Mouse (Mus musculus): Measurements from ENCODE around the gene Fras1. TPM values are rescaled to one million over a fixed set of nuclear protein-coding genes. Genes with fewer than 3 reads are reported as not detected.

Fras1 gene
- total RNA-seq, 2 experiments from 2014 or later, result 22.0 to 22.5 TPM

- no peak for DNase-seq (ENCODE audit: extremely low spot score in 1 of 2, low spot score in 2 of 2)
- intact Hi-C loops (cut with DNase I), result no loop called here
These were observed 338.4 kb downstream of the Fras1 start for GRCm38 (mm10) chr5:96712089-96712684.

- no peak for DNase-seq (ENCODE audit: extremely low spot score in 1 of 2, low spot score in 2 of 2)
- intact Hi-C loops (cut with DNase I), result no loop called here
These were observed 339.0 kb downstream of the Fras1 start for GRCm38 (mm10) chr5:96712799-96713198.

DNA sequence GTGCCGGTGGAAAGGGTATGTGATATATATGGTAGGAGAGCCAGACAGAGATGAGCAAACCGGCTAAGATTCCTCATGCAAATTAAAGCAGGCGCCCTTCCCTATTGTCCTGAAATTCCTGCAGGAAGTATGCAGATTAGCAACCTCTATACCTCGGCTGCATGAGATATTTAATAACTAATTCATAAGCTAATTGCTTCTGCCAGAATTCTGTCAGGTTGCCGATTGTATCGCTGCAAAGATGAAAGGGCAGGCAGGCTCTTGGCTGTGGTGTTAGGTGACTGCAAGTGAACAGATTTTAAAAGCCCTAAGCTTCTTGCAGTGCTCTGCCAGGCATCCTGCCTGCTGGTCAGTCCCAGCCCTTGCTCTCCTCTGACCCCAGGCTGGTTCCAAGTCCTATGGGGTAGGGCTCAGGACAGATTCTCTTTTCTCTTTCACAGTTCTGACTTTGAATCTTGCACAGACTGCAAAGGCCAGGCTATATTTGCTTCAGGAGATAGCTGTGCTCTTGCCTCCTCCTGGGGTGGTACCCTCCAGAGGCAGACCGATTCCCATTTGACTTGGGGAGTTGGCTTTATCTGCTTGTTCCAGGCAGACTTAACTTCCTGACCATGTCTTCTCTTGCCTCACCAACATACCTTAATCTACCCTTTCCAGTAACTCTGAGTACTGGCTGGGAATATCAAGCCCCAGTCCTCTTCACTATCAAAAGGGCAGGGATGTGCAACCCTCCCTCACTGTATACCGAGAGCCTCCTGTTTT lies 342.7 kb downstream of the Fras1 start:
- DNase-seq (ENCODE audit: extremely low spot score in 1 of 2, low spot score in 2 of 2), result no peak
- intact Hi-C loops (cut with DNase I), result no loop called here

- intact Hi-C loops (cut with DNase I), result no loop called here
- DNase-seq (ENCODE audit: extremely low spot score in 1 of 2, low spot score in 2 of 2), result no peak
These were observed 343.9 kb downstream of the Fras1 start for GRCm38 (mm10) chr5:96717690-96718089.

- intact Hi-C loops (cut with DNase I), result no loop called here
- DNase-seq (ENCODE audit: extremely low spot score in 1 of 2, low spot score in 2 of 2), result no peak
These were observed 344.8 kb downstream of the Fras1 start for GRCm38 (mm10) chr5:96718601-96719000.

DNA sequence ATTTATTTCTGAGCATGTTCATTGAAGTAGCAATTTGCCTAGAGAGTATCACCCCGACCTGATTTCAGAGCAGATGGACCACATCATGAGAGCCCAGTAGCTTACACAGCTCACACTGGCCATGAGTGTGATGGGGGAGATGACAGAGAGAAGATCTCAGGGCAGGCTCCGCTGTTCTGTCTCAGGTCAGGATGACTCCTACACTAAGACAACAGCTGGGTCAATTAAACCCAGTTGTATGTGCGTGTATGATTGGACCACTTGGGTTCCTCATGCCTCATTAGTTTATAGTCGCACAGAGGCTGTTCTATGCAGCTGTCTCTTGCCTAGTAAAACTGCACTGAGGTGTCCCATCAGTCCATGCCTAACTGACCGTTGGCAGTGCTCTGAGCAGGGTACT lies 345.5 kb downstream of the Fras1 start:
- no peak for DNase-seq (ENCODE audit: extremely low spot score in 1 of 2, low spot score in 2 of 2)
- intact Hi-C loops (cut with DNase I), result no loop called here

- intact Hi-C loops (cut with DNase I), result no loop called here
- DNase-seq (ENCODE audit: extremely low spot score in 1 of 2, low spot score in 2 of 2), result no peak
These were observed 348.9 kb downstream of the Fras1 start for GRCm38 (mm10) chr5:96722690-96723089.

DNA sequence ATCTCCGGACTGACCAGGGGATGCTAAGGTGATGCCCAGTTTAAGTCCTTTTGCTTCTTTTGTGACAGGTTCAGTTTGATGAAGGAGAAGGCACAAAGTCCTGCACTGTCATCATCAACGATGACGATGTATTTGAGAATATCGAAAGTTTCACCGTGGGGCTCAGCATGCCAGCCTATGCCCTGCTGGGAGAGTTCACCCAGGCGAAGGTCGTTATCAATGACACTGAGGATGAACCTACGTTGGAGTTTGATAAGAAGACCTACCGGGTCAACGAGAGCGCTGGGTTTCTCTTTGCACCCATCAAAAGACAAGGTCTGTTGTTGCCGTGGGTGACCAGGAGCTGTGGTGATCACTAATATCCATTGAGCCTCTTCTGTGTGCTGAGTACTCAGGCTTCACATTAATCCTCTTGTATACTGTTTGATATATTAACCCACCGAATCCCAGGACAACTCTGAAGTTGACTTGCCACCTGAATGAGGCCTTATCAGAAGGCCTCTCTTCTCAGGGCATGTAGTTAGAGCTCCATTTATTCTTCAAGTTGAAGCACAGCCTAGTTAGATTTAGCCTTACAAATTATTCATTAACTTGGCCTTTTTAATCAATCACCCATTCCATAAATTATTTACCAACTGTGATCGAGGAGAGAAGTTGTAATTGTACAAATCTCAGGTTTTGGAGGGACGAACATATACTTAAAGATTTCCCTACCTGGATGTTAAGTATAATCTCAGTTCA lies 365.6 kb downstream of the Fras1 start:
- intact Hi-C loops (cut with DNase I), result no loop called here
- DNase-seq (ENCODE audit: extremely low spot score in 1 of 2, low spot score in 2 of 2), result no peak

DNA sequence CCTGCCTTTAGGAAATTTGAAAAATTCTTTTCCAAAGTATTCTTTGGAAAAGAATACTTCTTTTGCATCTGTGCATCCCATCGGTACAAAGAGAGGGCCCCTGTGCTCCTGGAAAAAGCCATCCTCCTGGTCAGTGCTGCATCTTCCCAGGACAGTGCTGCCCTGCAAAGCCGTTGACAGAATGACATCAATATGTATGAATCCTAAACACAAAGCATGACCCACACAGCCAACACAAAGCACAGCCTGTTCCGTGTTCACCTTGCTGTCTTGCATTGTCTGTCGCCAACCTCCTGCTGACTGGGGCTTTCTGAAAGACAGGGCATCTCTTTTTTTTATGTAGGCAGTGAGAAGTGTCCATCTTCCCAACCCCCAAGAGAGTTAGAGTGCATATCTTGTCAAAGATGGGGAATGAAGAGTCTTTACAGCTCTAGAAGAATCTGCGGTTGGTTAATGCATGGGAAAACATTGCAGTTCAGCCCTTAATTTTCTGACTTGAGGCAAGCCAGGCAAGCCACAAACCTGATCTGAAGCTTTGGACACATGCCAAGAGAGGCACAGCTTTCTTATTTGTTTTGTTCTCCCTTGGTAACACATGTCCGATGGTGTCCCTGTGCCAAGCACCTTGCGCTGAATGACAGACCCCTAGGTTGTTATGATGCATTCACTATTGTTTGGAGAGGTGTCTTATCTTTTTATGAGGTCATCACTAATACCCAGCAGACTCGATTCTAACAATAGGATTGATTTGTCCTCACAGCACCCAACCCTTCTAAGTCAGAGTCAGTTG lies 373.6 kb downstream of the Fras1 start:
- intact Hi-C loops (cut with DNase I), result no loop called here

DNA sequence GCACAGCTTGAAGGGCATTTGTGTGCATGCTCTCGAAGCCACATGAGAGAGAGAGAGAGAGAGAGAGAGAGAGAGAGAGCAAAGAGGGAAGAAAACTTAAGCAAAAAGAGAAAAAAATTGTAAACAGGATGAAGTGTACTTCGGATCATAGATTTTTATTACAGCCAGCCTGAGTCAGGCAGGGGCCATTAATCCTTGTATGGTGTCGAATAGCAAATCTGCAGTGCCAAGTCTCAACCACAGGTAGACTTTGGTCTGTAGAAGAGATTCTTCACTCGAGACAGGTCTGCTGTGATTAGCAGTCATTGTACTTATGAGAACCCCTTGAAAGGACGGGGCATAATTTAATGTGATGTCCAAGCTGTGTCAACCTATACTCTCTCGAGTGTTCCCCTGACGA lies 383.9 kb downstream of the Fras1 start:
- DNase-seq (ENCODE audit: extremely low spot score in 1 of 2, low spot score in 2 of 2), result no peak
- intact Hi-C loops (cut with DNase I), result no loop called here

More for the DNA sequence above, 373.6 kb downstream of the Fras1 start:
- no peak for DNase-seq (ENCODE audit: extremely low spot score in 1 of 2, low spot score in 2 of 2)

GRCm38 (mm10) chr5:96762021-96762420 lies 388.3 kb downstream of the Fras1 start:
- no peak for DNase-seq (ENCODE audit: extremely low spot score in 1 of 2, low spot score in 2 of 2)
- intact Hi-C loops (cut with DNase I), result no loop called here

DNA sequence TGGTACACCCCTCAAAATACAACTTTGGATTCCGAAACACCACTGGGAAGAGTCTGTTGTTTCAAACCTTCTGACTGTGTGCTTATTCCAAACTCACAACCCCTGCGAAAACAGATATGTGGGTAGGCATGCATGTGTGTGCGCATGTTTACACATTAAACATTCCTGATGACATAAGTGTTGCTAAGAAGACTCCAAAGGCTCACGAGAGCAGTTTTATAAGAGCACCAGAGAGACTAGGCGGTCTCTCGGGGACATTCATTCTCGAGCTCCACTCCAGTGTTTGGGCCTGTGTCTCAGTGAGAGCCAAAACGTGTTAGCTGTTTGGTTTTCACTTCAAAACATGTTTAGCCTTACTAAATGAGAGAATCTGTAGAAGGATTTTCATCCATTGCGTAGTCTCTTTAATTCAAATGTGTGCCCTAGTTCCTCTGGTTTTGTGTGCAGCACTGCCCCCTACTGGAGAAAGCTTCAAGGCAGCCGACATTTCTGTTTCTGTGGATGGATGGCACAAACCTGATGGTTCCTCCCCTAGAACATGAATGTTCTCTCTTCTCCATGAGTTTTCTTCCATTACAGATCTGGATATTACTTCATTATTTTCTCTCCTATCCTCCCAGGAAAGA lies 395.2 kb downstream of the Fras1 start:
- peak; percentile 66 to 72 for DNase-seq (ENCODE audit: extremely low spot score in 1 of 2, low spot score in 2 of 2)
- intact Hi-C loops (cut with DNase I), result loop anchor here (5.0 kb wide), 2 partner anchors 437 to 502 kb away; no protein-coding TSS in a partner anchor

DNA sequence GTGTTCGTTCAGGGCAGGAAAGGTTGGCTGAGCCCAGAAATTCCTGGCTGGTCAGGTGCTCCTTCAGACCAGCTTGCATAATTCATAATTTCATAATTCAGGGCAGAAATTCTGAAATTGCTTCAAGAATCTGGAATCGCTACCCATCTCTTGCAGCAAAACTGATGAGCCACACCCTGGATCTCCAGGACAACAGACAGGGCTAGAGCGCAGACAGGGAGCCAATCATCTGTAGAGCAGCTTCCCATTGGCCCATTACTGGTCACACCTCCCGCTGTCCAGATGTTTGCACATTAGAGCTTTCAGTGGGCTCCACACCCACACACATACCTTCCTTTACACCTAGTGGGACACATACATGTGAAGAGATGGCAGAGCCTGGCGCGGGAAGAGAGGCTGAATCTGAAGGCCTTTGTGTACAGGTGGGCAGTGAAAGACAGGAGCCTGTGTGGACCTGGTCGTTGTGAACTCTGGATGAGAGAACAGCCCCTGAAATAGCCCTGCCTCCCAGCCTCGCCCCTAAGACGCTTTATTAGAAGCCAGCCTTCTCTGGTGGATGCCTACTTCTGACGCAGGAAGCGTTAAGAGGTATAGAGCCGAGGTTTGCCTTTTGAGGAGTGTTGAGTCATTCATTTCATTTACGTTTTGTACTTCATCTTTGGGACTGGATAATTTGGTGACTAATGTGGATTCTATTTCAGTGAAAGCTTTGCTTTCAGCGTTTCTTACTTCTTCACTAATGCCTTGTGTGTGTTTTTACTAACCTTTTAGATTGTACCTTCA lies 409.9 kb downstream of the Fras1 start:
- DNase-seq (ENCODE audit: extremely low spot score in 1 of 2, low spot score in 2 of 2), result no peak

DNA sequence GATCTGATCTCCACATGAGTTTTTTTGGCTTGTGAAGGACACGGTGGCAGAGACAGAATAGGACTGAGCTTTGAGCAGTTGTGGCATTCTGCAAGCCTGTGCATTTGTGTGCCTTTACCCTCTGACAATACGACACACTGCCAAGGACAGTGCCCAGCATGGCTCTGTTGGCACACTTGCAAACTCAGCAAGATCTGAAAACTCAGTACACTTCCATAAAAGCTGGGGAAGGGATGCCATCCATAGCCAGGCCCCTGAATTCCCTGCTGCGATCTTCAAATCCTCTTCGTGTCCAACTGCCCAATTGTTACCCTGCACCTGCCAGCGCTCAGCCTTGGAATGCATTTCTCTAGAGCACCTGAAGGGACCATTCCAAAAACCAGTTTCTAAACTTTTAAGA lies 411.3 kb downstream of the Fras1 start:
- no peak for DNase-seq (ENCODE audit: extremely low spot score in 1 of 2, low spot score in 2 of 2)
- intact Hi-C loops (cut with DNase I), result no loop called here

More for the DNA sequence above, 409.9 kb downstream of the Fras1 start:
- intact Hi-C loops (cut with DNase I), result no loop called here

DNA sequence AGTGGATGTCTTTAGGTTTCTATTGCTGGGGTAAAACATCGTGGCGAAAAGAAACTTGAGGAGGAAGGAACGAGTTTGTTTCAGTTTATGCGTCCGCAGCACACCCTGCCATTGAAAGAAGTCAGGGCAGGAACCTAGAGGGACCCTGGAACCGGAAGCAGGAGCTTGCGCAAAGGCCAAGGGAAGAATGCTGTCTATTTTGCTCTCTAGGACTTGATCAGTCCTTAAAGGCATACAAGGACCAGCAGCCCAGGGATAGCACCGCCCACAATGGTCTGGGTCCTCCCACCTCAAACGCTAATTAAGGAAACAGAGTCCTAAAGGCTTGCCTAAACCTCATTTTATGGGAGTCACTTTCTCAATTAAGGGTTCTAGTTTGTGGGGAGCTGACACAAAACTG lies 418.7 kb downstream of the Fras1 start:
- intact Hi-C loops (cut with DNase I), result no loop called here
- DNase-seq (ENCODE audit: extremely low spot score in 1 of 2, low spot score in 2 of 2), result peak in 1 of 2 experiments; percentile 40

GRCm38 (mm10) chr5:96792936-96793718 lies 419.4 kb downstream of the Fras1 start, which contains the start of gene Anxa3:
TSS of gene Anxa3 (plus strand) at chr5:96793339.
- intact Hi-C loops (cut with DNase I), result no loop called here
- DNase-seq (ENCODE audit: extremely low spot score in 1 of 2, low spot score in 2 of 2), result peak in 1 of 2 experiments; percentile 83

DNA sequence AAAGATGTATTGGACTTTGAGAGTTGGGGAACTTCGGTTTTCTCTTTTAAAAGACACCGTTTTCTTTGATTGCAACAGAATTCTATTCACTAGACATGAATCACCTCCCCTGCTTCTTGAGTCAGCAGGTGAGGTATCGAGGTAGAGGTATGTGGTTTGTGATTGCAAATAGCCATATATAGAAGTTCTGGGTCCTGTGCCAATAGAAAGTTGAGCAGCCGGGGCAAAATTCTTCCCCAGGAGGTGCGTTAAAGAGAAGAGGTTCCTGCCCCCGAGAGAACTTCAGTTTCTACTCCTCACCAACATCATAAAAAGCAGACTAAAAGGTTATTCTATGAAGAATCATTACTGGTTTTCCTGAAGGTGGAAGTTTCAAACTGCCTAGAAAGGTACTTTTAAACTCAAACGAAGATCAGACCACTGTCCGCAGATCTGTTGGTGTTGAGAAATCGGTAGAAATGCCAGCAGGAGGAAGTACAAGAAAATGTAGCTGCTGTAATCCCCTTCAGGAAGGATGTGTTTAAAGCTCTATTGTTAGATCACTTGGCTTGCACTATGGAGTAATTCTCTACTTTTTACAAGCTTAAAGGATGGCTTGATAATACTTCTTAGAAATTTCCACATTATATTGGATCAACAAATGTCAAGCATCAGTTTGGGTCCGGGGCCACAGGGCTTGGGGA lies 420.3 kb downstream of the Fras1 start:
- DNase-seq (ENCODE audit: extremely low spot score in 1 of 2, low spot score in 2 of 2), result no peak
- intact Hi-C loops (cut with DNase I), result no loop called here

Measured in left cerebral cortex, postnatal 10 days (tissue).